Mouse (Mus musculus) ES-E14 (cell line): ENCODE data around the gene Fam206a.

ENCODE experiments used
- MAFK ChIP-seq: IDR thresholded peaks from 2 replicates; pipeline ENCODE4 v1.6.1; 2014; ENCODE audit warnings: mild to moderate bottlenecking, low read depth, low read length, inconsistent platforms; ENCODE audit not compliant: insufficient read depth
- ZC3H11A ChIP-seq: IDR thresholded peaks from 2 replicates; pipeline ENCODE4 v1.6.1; 2012; ENCODE audit warnings: low read depth, mild to moderate bottlenecking, inconsistent platforms, low read length, borderline replicate concordance
- ZNF384 ChIP-seq: IDR thresholded peaks from 2 replicates; pipeline ENCODE4 v1.6.1; 2012; ENCODE audit warnings: low read depth, low read length, inconsistent platforms

DNA sequence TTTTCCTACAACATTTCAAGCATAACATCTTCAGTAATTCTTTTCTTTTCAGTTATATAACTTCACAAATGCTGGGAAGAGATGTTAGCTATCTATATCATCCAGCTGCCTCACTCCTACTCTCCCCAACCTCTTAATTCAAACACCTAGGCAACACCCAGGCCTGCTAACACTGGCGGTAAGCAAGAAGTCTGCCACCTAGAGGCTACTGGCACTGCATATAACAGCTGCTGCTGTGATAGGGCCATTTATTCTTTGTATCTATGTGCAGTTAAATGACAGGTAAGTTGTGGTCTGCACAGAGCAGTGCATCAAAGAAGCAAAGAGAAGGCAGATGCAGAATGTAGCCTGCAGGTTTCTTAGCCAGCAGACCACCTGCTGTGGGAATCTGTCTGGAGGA, 10.8 kb upstream of the Fam206a start:
- TF ChIP-seq ZNF384, result no peak
- no peak for TF ChIP-seq MAFK
- no peak for TF ChIP-seq ZC3H11A
